In genomic region chr4:152614356-152615100, GRCm38 (mm10) we compare ENCODE assay signal across 24 mouse cellular contexts.
A peak's percentile ranks its signal among the peaks of the same experiment; 100 is the strongest.
DNase-seq lines count a peak whose midpoint lies in the region; TF ChIP-seq lines count a peak whose summit lies in the region.
"Had no signal": no experiment of that assay in that cellular context is flagged by ENCODE, and none has a peak within 500 bp of the region (broad histone marks: within the 10 kb centered on the region; RNA-seq: fewer than 3 reads in every experiment).

No protein-coding gene starts in this region.

- H3K27ac ChIP-seq in cortical plate, adult 2 months (ENCODE audit: insufficient read depth, low read length) = peak overlapping the region; percentile 71
- H3K27ac ChIP-seq: embryonic facial prominence, embryonic 15.5 days; heart, embryonic 15.5 days; hindbrain, embryonic 15.5 days; intestine, embryonic 15.5 days; kidney, embryonic 15.5 days; limb, embryonic 10.5 days; midbrain, embryonic 13.5 days; stomach, postnatal 0 days had no signal

- TF ChIP-seq CTCF in cortical plate, adult 2 months (IDR thresholded peaks at IDR 0.05; ENCODE audit: extremely low read depth, insufficient read depth, low read length) = no peak

- DNase-seq in frontal cortex, adult 2 months (ENCODE audit: extremely low spot score in 1 of 2, low spot score in 1 of 2) = peak; percentile 84 to 87
- peak; percentile 63 to 87 for DNase-seq in left cerebral cortex, adult 9 months (ENCODE audit: low spot score in 2 of 2)
- peak; percentile 71 for DNase-seq in right cerebral cortex, postnatal 14 days
- DNase-seq in kidney, adult 18-20 months = no peak
- no peak for DNase-seq in cerebellum, postnatal 36 days
- no peak for DNase-seq in adrenal gland, postnatal 14 days
- DNase-seq: adrenal gland, adult 2 months; cerebellum, adult 9-11 months; forebrain, postnatal 0 days; gastrocnemius, postnatal 36 days; heart, postnatal 4 days; kidney, postnatal 4 days; liver, postnatal 0 days; lung, postnatal 10 days; retina, postnatal 1 day had no signal

- no peak overlapping the region for H3K4me3 ChIP-seq in cortical plate, adult 2 months (ENCODE audit: insufficient read depth, low read length)
- H3K4me3 ChIP-seq: embryonic facial prominence, embryonic 15.5 days; heart, embryonic 15.5 days; hindbrain, embryonic 15.5 days; intestine, embryonic 15.5 days; kidney, embryonic 15.5 days; limb, embryonic 10.5 days; midbrain, embryonic 13.5 days had no signal

- TF ChIP-seq POLR2A in cortical plate, adult 2 months (IDR thresholded peaks at IDR 0.05; ENCODE audit: extremely low read depth, insufficient read depth, low read length) = no peak

- peaks cover 8% of the 10 kb centered on the region for H3K4me1 ChIP-seq in cortical plate, adult 2 months (ENCODE audit: control insufficient read depth, insufficient read depth, low read length)
- H3K4me1 ChIP-seq: embryonic facial prominence, embryonic 15.5 days; heart, embryonic 15.5 days; hindbrain, embryonic 15.5 days; intestine, embryonic 15.5 days; kidney, embryonic 15.5 days; limb, embryonic 10.5 days had no signal

Comparison
In these comparisons a context has a peak if more than half of its experiments do, and no peak if none do; other contexts are left out.
1. DNase-seq: peak in frontal cortex, adult 2 months (2 of 2), left cerebral cortex, adult 9 months (2 of 2) and right cerebral cortex, postnatal 14 days (single experiment); none in kidney, adult 18-20 months (single experiment), cerebellum, postnatal 36 days (0 of 2) and adrenal gland, postnatal 14 days (single experiment).